Mouse (Mus musculus) B cell, adult 2 months (primary cell): ENCODE results near the gene Tfpi.
A peak's percentile ranks its signal among the peaks of the same experiment; 100 is the strongest.

Experiments used
- DNase-seq, 2 experiments: peaks; one replicate each; pipeline ENCODE4 v3.0.0; 2022

Tfpi gene

GRCm38 (mm10) chr2:84387394-84388022 lies 89.1 kb downstream of the Tfpi start:
- DNase-seq: peak; percentile 26 to 31

DNA sequence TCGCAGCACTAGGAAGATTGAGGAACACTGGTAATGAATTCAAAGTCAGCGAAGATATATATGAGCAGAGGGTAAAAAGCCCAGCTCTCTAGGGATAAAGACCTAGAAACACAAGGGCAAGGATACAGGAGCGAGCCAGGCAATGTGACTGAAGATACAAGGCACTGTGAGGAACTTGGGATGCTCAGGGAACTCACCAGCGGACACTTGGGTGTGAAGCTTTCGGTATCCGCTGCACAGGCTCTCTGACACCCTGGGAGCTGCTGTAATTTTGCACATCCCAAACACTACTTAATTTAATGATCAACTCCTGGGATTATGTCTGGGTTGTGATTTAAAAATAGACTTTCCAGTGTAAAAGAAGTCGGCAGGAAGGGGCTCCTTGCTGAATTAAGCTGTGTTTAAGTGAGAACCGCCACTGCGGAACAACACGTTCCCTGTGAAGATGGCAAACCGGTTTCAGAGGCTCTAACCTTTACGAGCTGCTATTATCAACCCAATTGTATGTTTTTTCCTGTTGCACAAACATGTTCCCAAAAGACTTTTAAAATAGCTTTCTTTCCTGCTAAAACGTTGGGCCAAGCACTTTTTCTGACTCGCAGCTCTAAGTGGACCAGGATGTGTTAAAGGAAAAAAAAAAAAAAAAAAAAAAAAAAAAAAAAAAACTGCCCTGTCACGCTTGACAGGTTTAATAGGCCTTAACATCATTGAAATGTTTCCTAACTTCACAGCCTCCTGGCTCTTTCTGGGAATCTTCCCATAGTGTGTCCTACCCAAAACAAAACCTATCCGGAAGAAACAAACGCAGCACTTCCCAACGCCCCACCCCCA lies 89.8 kb downstream of the Tfpi start:
- no peak for DNase-seq

GRCm38 (mm10) chr2:84384911-84385693 lies 91.5 kb downstream of the Tfpi start:
- DNase-seq: no peak

- no peak for DNase-seq
Observed at GRCm38 (mm10) chr2:84383828-84384227, 92.7 kb downstream of the Tfpi start.
